Mouse (Mus musculus) intestine, postnatal 0 days (tissue): ENCODE data around the gene Zfp324. TPM values are rescaled to one million over a fixed set of nuclear protein-coding genes. Genes with fewer than 3 reads are reported as not detected.

Experiments
- ATAC-seq: fragments of 200-750 bp; cut with Nextera tagmentation; 2 replicates; pipeline ENCODE4 v1.8.0; 2017; ENCODE audit warnings: mild to moderate bottlenecking, moderate TSS enrichment, moderate library complexity
- H3K27ac ChIP-seq: fragments of 300-500 bp; sonication (generic); 2 replicates; pipeline ENCODE4 v1.5.1; 2014; ENCODE audit warnings: mild to moderate bottlenecking, low read depth, low read length, moderate library complexity
- H3K27me3 ChIP-seq: fragments of 300-500 bp; sonication (generic); replicated peaks from 2 replicates; pipeline ENCODE4 v1.6.1; 2014; ENCODE audit warnings: low read length, mixed read lengths; ENCODE audit not compliant: control insufficient read depth, insufficient read depth
- H3K36me3 ChIP-seq: fragments of 300-500 bp; sonication (generic); 2 replicates; pipeline ENCODE4 v1.6.1; 2014; ENCODE audit warnings: mild to moderate bottlenecking, moderate library complexity; ENCODE audit not compliant: control insufficient read depth, insufficient read depth
- H3K4me1 ChIP-seq: fragments of 300-500 bp; sonication (generic); replicated peaks from 2 replicates; pipeline ENCODE4 v1.6.1; 2014; ENCODE audit warnings: antibody characterized with exemption, low read length, mixed read lengths; ENCODE audit not compliant: control insufficient read depth, insufficient read depth
- H3K4me2 ChIP-seq: fragments of 300-500 bp; sonication (generic); replicated peaks from 2 replicates; pipeline ENCODE4 v1.6.1; 2014; ENCODE audit warnings: low read depth, mild to moderate bottlenecking, moderate library complexity
- H3K4me3 ChIP-seq: fragments of 300-500 bp; sonication (generic); 2 replicates; pipeline ENCODE4 v1.5.1; 2014; ENCODE audit warnings: low read depth, low read length
- H3K9ac ChIP-seq: fragments of 300-500 bp; sonication (generic); 2 replicates; pipeline ENCODE4 v1.6.1; 2014; ENCODE audit warnings: mild to moderate bottlenecking, low read depth, low read length
- H3K9me3 ChIP-seq: fragments of 300-500 bp; sonication (generic); 2 replicates; pipeline ENCODE4 v1.6.1; 2016; ENCODE audit warnings: mixed run types; ENCODE audit not compliant: control insufficient read depth
- CTCF ChIP-seq: sonication (generic); IDR thresholded peaks from 2 replicates; pipeline ENCODE4 v1.5.1; 2016; ENCODE audit warnings: low read depth, mild to moderate bottlenecking, control low read depth, antibody characterized with exemption, moderate library complexity
- whole genome bisulfite sequencing: fragments of 180-500 bp; shearing (Covaris S2); extraction: QIAGEN DNeasy Blood & Tissue Kit; methylation state at CpG from one replicate; pipeline ENCODE4 v1.1.7; 2014; 5-methylcytosine and 5-hydroxymethylcytosine counted together
- polyA plus RNA-seq: library from polyadenylated mRNA; unstranded; fragments of >200 nt; fragmentation: Nextera tagmentation; extraction: Ambion mirVana; gene quantifications from 2 replicates; pipeline ENCODE4 v1.2.1, GENCODE M21; 2015

The Zfp324 gene
- polyA plus RNA-seq, 1 experiment from 2014 or later, result 4.1 TPM

GRCm38 (mm10) chr7:12978931-12979722 lies 13.5 kb downstream of the Zfp324 start:
- H3K36me3 ChIP-seq, result no peaks in the 10 kb centered on the region
- no peak for TF ChIP-seq CTCF
- H3K4me2 ChIP-seq, result peak overlapping the region; percentile 70
- H3K27me3 ChIP-seq, result no peaks in the 10 kb centered on the region
- no peak for ATAC-seq
- 0 out of 2 replicates have a peak overlapping the region, but pooled peaks have one; percentile 26 for H3K9ac ChIP-seq
- H3K4me1 ChIP-seq, result peaks cover 17% of the 10 kb centered on the region; the same call in 1 of the 2 replicates
- peak overlapping the region; percentile 65 for H3K27ac ChIP-seq
- WGBS, result 80% methylated on average over 18 of the region's 18 CpGs
- no peak overlapping the region for H3K4me3 ChIP-seq
- H3K9me3 ChIP-seq, result no peaks in the 10 kb centered on the region

DNA sequence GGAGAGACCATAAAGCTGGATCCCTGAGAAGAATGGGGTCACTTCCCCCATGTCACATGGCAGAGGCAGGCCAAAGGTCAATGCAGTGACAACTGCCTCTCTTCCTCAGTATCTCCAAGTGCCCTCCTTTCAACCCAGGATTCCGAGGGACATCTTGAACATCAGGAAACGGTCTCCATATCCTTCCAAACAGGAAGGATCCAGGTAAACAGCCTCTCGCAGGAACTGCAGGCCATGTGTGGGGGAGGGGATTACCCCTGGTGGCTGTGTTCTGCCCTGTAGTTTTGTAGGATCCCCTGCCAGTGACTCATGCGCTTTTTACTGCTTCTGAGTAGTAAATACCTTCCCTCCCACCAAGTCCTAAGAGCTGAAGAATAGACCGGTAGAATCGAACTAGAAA lies 14.1 kb downstream of the Zfp324 start:
- H3K9me3 ChIP-seq, result no peaks in the 10 kb centered on the region
- no peak overlapping the region for H3K9ac ChIP-seq
- H3K4me3 ChIP-seq, result no peak overlapping the region
- H3K4me2 ChIP-seq, result peak overlapping the region; percentile 38
- no peaks in the 10 kb centered on the region for H3K36me3 ChIP-seq
- H3K27ac ChIP-seq, result peak overlapping the region; percentile 60
- 0 out of 2 replicates have a peak, but pooled peaks have one; percentile 13 for TF ChIP-seq CTCF
- no peaks in the 10 kb centered on the region for H3K27me3 ChIP-seq
- H3K4me1 ChIP-seq, result peaks cover 17% of the 10 kb centered on the region; the same call in 1 of the 2 replicates
- WGBS, result 31% methylated on average over 6 of the region's 6 CpGs
- ATAC-seq, result no peak

- 86% methylated on average over 7 of the region's 7 CpGs for WGBS
Measured at GRCm38 (mm10) chr7:12980291-12980690, 14.7 kb downstream of the Zfp324 start.

GRCm38 (mm10) chr7:12985724-12986123 lies 20.1 kb downstream of the Zfp324 start:
- Histone ChIP-seq H3K4me1 (no peaks in the 10 kb centered on the region), H3K4me3 (no peak overlapping the region), H3K36me3 (no peaks in the 10 kb centered on the region), H3K4me2 (no peak overlapping the region), H3K27me3 (no peaks in the 10 kb centered on the region), H3K27ac (no peak overlapping the region), H3K9me3 (no peaks in the 10 kb centered on the region), H3K9ac (no peak overlapping the region)
- TF ChIP-seq CTCF, result no peak
- ATAC-seq, result no peak
- 75% methylated on average over 1 of the region's 1 CpGs for WGBS

More at GRCm38 (mm10) chr7:12980291-12980690, 14.7 kb downstream of the Zfp324 start:
- H3K27ac ChIP-seq, result peak overlapping the region; percentile 60; the same call in 1 of the 2 replicates
- H3K4me3 ChIP-seq, result no peak overlapping the region
- H3K9ac ChIP-seq, result no peak overlapping the region
- peak overlapping the region; percentile 38 for H3K4me2 ChIP-seq
- no peaks in the 10 kb centered on the region for H3K27me3 ChIP-seq
- H3K36me3 ChIP-seq, result no peaks in the 10 kb centered on the region
- no peaks in the 10 kb centered on the region for H3K9me3 ChIP-seq
- H3K4me1 ChIP-seq, result peaks cover 17% of the 10 kb centered on the region; the same call in 1 of the 2 replicates
- ATAC-seq, result no peak
- TF ChIP-seq CTCF, result no peak

- Histone ChIP-seq H3K4me3 (no peak overlapping the region), H3K27ac (no peak overlapping the region), H3K36me3 (no peaks in the 10 kb centered on the region), H3K27me3 (no peaks in the 10 kb centered on the region), H3K9ac (no peak overlapping the region), H3K4me2 (no peak overlapping the region), H3K9me3 (no peaks in the 10 kb centered on the region), H3K4me1 (no peaks in the 10 kb centered on the region)
- 83% methylated on average over 8 of the region's 8 CpGs for WGBS
- no peak for TF ChIP-seq CTCF
- no peak for ATAC-seq
Measured at GRCm38 (mm10) chr7:12986906-12987305, 21.3 kb downstream of the Zfp324 start.

DNA sequence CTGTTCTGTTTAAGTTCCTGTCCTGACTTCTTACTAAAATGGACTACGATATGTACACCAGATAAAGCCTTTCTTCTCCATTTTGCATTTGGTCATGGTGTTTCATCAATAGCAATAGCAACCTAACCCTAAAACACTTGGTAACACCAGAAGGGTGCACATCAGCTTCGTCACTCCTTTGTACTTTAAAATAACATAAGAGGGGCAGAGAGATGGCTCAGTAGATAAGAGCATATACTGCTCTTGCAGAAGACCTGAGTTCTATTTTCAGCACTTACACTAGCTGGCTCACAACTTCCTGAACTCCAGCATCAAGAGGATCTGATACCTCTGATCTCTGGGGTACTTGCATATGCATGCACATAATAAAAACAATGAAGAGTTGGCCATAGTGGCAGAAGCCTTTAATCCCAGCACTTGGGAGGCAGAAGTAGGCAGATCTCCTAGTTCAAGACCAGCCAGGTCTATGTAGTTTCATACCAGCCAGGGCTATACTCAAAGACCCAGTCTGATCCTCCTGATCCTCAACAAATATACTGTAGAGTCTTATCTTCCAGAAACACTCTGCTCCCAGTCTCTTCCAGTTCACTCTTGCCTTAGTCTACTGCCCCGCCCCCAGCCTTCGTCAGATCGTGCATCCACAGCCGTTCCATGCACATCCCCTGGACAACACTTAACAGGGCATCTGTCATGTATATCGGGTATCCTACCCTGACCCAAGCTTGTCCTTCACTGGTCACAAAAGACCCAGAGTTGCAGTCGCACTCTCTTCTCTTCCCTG lies 22.0 kb downstream of the Zfp324 start:
- Histone ChIP-seq H3K4me3 (no peak overlapping the region), H3K9me3 (no peaks in the 10 kb centered on the region), H3K9ac (no peak overlapping the region), H3K4me2 (no peak overlapping the region), H3K27ac (no peak overlapping the region), H3K4me1 (no peaks in the 10 kb centered on the region), H3K36me3 (no peaks in the 10 kb centered on the region), H3K27me3 (no peaks in the 10 kb centered on the region)
- WGBS, result 77% methylated on average over 8 of the region's 8 CpGs
- TF ChIP-seq CTCF, result no peak
- no peak for ATAC-seq
